Mouse (Mus musculus) lung, embryonic 14.5 days (tissue): ENCODE data around the gene Mgea5. TPM values are rescaled to one million over a fixed set of nuclear protein-coding genes. Genes with fewer than 3 reads are reported as not detected.

ENCODE experiments used
- ATAC-seq: fragments of 200-750 bp; cut with Nextera tagmentation; 2 replicates; pipeline ENCODE4 v1.8.0; 2017; ENCODE audit warnings: mild to moderate bottlenecking, moderate TSS enrichment, moderate library complexity; ENCODE audit not compliant: insufficient read depth
- DNase-seq: peaks from one replicate; pipeline ENCODE4 v3.0.0-alpha.2; 2015
- H3K27ac ChIP-seq: fragments of 300-500 bp; sonication (generic); 2 replicates; pipeline ENCODE4 v1.5.1; 2014; ENCODE audit warnings: low read depth, mild to moderate bottlenecking, moderate library complexity
- H3K27me3 ChIP-seq: fragments of 300-500 bp; sonication (generic); 2 replicates; pipeline ENCODE4 v1.6.1; 2014; ENCODE audit warnings: low read length, control low read depth; ENCODE audit not compliant: insufficient read depth
- H3K36me3 ChIP-seq: fragments of 300-500 bp; sonication (generic); 2 replicates; pipeline ENCODE4 v1.6.1; 2014; ENCODE audit warnings: control low read depth; ENCODE audit not compliant: insufficient read depth
- H3K4me1 ChIP-seq: fragments of 300-500 bp; sonication (generic); 2 replicates; pipeline ENCODE4 v1.6.1; 2014; ENCODE audit warnings: antibody characterized with exemption, control low read depth; ENCODE audit not compliant: insufficient read depth
- H3K4me2 ChIP-seq: fragments of 300-500 bp; sonication (generic); 2 replicates; pipeline ENCODE4 v1.6.1; 2014; ENCODE audit warnings: mild to moderate bottlenecking
- H3K4me3 ChIP-seq: fragments of 300-500 bp; sonication (generic); 2 replicates; pipeline ENCODE4 v1.5.1; 2014; ENCODE audit warnings: low read depth, low read length
- H3K9ac ChIP-seq: fragments of 300-500 bp; sonication (generic); 2 replicates; pipeline ENCODE4 v1.6.1; 2014
- H3K9me3 ChIP-seq: fragments of 300-500 bp; sonication (generic); 2 replicates; pipeline ENCODE4 v1.6.1; 2016; ENCODE audit warnings: low read depth, low read length, control low read depth
- CTCF ChIP-seq: IDR thresholded peaks from 2 replicates; pipeline ENCODE4 v1.5.1; 2016; ENCODE audit warnings: antibody characterized with exemption, low read depth
- WGBS: fragments of 180-500 bp; shearing (Covaris S2); extraction: QIAGEN DNeasy Blood & Tissue Kit; methylation state at CpG from one replicate; pipeline ENCODE4 v1.1.7; 2014; 5-methylcytosine and 5-hydroxymethylcytosine counted together
- polyA plus RNA-seq: library from polyadenylated mRNA; unstranded; fragments of >200 nt; fragmentation: Nextera tagmentation; extraction: Ambion mirVana; gene quantifications from 2 replicates; pipeline ENCODE4 v1.2.1, GENCODE M21; 2014

Gene Mgea5
- polyA plus RNA-seq, 1 experiment from 2014 or later, result 61.8 TPM

DNA sequence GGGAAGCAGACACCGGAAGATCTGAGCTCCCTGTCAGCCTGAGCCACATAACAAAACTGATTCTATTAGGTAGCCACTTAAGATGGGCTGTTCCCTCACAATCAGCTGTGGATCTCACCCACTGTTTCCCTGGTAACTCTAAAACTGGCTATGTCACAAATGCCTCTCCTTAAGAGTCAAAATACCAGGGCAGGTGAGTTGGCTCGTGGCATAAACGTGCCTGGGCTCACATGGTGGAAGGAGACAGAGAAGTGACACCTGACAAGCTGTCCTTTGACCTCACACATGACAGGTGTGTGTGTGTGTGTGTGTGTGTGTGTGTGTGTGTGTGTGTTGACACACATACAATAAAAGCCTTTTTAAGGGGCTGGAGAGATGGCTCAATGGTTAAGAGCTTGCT lies 3.8 kb upstream of the Mgea5 start:
- TF ChIP-seq CTCF, result no peak
- Histone ChIP-seq H3K27me3 (no peaks in the 10 kb centered on the region), H3K4me2 (no peak overlapping the region), H3K9me3 (no peaks in the 10 kb centered on the region), H3K4me1 (0 out of 2 replicates have a peak, but pooled peaks cover 4% of the 10 kb centered on the region), H3K9ac (no peak overlapping the region), H3K27ac (no peak overlapping the region), H3K36me3 (no peaks in the 10 kb centered on the region), H3K4me3 (no peak overlapping the region)
- ATAC-seq, result no peak
- 48% methylated on average over 3 of the region's 3 CpGs for WGBS
- DNase-seq, result no peak

DNA sequence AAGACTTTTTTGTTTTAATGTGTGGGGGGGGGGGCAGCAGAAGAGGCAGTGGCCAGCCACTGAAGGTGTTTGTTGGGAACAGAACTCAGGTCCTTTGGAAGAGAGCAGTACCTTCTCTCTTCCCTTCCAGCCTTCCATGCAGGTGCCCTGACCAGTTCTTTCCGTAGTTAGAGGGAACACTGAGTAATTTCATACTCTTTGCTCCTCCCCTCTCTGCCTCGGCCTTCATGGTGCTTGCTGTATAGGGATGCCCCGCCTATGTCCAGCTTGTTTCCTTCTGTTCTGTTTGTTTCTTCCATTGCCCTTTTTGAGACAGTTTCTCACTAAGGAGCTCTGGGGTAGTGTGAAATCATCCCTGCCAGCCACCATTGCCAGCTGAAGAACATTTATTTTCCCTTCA lies 1.8 kb upstream of the Mgea5 start:
- H3K9ac ChIP-seq, result no peak overlapping the region
- peaks cover 6% of the 10 kb centered on the region; the same call in 1 of the 2 replicates for H3K36me3 ChIP-seq
- ATAC-seq, result no peak
- H3K9me3 ChIP-seq, result no peaks in the 10 kb centered on the region
- H3K4me2 ChIP-seq, result no peak overlapping the region
- TF ChIP-seq CTCF, result no peak
- H3K27ac ChIP-seq, result no peak overlapping the region
- WGBS, result 56% methylated on average over 3 of the region's 3 CpGs
- H3K4me3 ChIP-seq, result no peak overlapping the region
- no peak for DNase-seq
- H3K4me1 ChIP-seq, result peaks cover 7% of the 10 kb centered on the region; the same call in 1 of the 2 replicates
- no peaks in the 10 kb centered on the region for H3K27me3 ChIP-seq

DNA sequence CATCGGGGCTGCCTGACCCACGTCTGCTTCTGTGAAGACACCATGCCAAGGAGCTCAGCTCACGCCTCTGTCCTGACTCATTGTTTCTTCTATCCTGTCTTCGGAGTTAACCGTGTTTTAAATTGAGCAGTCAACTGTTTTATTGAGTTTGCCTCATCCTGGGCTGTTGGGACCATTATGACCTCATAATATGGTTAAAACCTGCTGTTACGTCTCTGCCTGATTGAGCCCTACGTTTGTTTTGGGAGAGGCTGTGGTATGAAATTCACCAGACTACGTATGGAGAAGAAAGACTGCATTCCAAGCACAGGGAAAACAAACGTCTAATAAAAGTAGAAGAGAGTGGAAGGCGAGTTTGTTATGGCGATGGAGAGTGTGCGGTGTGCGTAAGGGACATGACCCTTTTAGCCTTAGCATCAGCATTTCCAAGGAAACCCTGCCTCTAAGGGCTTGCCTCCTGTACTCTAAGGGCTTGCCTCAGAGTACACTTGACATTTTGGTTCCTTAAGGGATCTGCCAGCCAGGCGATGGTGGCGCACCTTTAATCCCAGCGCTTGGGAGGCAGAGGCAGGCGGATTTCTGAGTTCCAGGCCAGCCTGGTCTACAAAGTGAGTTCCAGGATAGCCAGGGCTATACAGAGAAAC lies 418 bp upstream of the Mgea5 start:
- WGBS, result 28% methylated on average over 17 of the region's 17 CpGs
- Histone ChIP-seq H3K4me2 (peak overlapping the region; percentile 74), H3K36me3 (peaks cover 21% of the 10 kb centered on the region), H3K4me1 (peaks cover 7% of the 10 kb centered on the region; the same call in 1 of the 2 replicates), H3K27me3 (no peaks in the 10 kb centered on the region), H3K4me3 (peak overlapping the region; percentile 100), H3K9me3 (no peaks in the 10 kb centered on the region), H3K27ac (peak overlapping the region; percentile 79), H3K9ac (peak overlapping the region; percentile 97)
- DNase-seq, result no peak
- 0 out of 2 replicates have a peak, but pooled peaks have one; percentile 0 for ATAC-seq
- no peak for TF ChIP-seq CTCF

DNA sequence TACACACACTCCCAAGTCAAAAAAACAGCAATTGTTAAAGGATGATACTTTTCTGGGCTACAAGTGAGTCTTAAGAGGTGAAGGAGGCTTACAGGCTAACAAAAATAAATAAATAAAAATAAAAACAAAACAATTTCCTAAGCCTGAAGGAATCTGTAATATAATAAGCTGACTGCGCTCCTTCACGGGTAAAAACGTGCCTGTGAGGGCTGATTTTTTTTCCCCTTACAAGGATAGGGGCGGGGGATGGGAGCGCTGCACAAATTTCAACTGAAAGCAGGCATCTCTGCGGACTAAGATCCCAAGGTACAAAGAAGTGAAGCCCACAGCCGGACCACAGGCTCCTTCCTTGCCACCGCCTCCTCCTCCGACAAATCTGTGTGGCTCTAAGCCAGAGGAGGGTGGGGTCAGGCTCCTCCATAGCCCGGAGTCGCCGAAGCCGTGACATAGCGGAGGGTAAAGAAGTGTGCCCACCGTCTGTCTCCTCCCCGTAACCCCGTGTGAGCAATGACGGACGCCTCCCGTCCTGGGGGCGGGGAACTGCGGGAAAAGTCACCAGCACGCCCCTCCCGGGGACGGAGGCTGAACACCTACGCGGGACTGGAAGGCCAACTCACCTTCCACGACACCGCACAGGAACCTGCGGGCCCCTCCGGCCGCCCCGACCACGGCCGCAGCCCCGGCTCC lies 1.2 kb downstream of the Mgea5 start:
- Histone ChIP-seq H3K9ac (peak overlapping the region; percentile 97), H3K4me2 (peak overlapping the region; percentile 70), H3K36me3 (peaks cover 36% of the 10 kb centered on the region), H3K4me3 (peak overlapping the region; percentile 100), H3K27ac (peak overlapping the region; percentile 97), H3K9me3 (no peaks in the 10 kb centered on the region), H3K27me3 (no peaks in the 10 kb centered on the region), H3K4me1 (peaks cover 7% of the 10 kb centered on the region; the same call in 1 of the 2 replicates)
- DNase-seq, result peak; percentile 85
- TF ChIP-seq CTCF, result no peak
- WGBS, result under 1% methylated on average over 36 of the region's 36 CpGs
- ATAC-seq, result peak; percentile 51

DNA sequence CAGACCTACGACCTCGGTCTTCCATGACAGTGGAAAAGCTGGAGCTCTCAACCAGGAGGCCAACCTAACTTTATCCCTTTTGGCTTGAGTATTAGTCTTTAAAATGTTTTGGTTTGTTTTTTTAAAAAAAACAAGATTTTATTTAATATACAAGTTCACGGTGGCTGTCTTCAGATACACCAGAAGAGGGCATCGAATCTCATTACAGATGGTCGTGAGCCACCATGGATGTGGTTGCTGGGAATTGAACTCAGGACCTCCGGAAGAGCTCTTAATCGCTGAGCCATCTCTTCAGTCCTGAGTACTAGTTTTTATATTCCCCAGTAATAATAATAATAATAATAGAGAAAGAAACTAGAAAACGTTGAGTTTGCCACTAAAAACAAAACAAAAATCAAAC lies 2.0 kb downstream of the Mgea5 start:
- WGBS, result 56% methylated on average over 8 of the region's 8 CpGs
- peak overlapping the region; percentile 100 for H3K4me3 ChIP-seq
- no peaks in the 10 kb centered on the region for H3K27me3 ChIP-seq
- peaks cover 7% of the 10 kb centered on the region; the same call in 1 of the 2 replicates for H3K4me1 ChIP-seq
- H3K27ac ChIP-seq, result no peak overlapping the region
- DNase-seq (no peak), ATAC-seq (no peak)
- no peak for TF ChIP-seq CTCF
- H3K9ac ChIP-seq, result peak overlapping the region; percentile 97
- H3K36me3 ChIP-seq, result peaks cover 44% of the 10 kb centered on the region
- peak overlapping the region; percentile 70 for H3K4me2 ChIP-seq
- H3K9me3 ChIP-seq, result no peaks in the 10 kb centered on the region

DNA sequence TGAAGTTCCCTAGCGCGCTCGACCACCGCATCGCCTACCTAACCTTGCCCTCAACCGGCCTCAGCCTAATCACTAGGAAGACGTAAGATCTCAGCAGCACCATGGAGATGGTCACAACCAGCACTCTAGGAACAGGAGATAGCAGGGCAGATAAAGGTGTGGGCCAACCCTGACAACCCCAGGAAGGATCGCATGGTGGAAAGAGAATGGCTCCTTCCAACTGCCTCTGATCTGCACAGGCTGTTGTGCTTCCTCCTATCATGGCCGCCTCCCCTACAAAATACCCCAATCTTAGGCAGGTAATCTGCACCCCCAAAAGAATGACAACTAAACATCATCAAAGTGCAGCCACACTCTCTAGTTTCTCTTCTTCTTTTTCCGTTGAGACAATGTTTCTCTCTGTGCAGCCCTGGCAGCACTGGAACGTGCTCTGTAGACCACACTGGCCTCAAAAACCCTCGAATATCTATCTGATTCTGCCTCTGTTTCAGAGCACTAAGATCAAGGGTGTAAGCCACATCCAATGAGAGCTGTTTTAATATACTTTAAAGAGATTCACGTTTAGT lies 3.2 kb downstream of the Mgea5 start:
- Histone ChIP-seq H3K4me3 (no peak overlapping the region), H3K9ac (peak overlapping the region; percentile 97; the same call in 1 of the 2 replicates), H3K4me2 (peak overlapping the region; percentile 70), H3K36me3 (peaks cover 54% of the 10 kb centered on the region), H3K9me3 (no peaks in the 10 kb centered on the region), H3K27ac (no peak overlapping the region), H3K27me3 (no peaks in the 10 kb centered on the region), H3K4me1 (peaks cover 7% of the 10 kb centered on the region; the same call in 1 of the 2 replicates)
- ATAC-seq (no peak), DNase-seq (no peak)
- no peak for TF ChIP-seq CTCF
- 82% methylated on average over 13 of the region's 13 CpGs for WGBS

DNA sequence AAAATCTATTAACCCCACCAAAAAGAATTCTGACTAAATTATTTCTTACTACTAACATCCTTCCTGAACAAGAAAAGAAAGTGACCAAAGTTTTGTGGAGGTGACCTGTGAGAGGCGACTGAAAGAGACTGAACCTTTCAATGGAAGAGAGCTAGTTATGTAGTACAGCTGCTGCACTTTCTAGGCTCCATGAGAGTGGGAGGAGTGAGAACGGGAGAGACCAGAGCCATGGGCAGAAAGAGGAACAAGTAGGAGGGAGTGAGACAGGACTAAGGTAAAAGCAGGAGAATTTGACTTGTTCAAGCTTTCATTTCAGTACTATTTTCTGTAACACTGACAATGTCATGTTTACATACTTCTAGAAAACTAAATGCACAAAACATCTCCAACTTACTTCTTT lies 8.2 kb downstream of the Mgea5 start:
- Histone ChIP-seq H3K27me3 (no peaks in the 10 kb centered on the region), H3K4me1 (0 out of 2 replicates have a peak, but pooled peaks cover under 1% of the 10 kb centered on the region), H3K36me3 (peaks cover 95% of the 10 kb centered on the region), H3K9me3 (no peaks in the 10 kb centered on the region), H3K4me3 (no peak overlapping the region), H3K27ac (no peak overlapping the region), H3K4me2 (no peak overlapping the region), H3K9ac (no peak overlapping the region)
- no peak for ATAC-seq
- DNase-seq, result no peak
- TF ChIP-seq CTCF, result no peak
- 81% methylated on average over 2 of the region's 2 CpGs for WGBS
